Mouse (Mus musculus) T-cell, adult 2 months (primary cell): ENCODE results near the gene Bloc1s2.
"Not testable (repeated sequence)": the region's sequence is repeated elsewhere in the genome, so short reads cannot be mapped to it uniquely, and the experiment has no call there.

ENCODE experiments used
- DNase-seq: peaks from one replicate; pipeline ENCODE4 v3.0.0; 2022; ENCODE audit warnings: low spot score

Bloc1s2 gene

DNA sequence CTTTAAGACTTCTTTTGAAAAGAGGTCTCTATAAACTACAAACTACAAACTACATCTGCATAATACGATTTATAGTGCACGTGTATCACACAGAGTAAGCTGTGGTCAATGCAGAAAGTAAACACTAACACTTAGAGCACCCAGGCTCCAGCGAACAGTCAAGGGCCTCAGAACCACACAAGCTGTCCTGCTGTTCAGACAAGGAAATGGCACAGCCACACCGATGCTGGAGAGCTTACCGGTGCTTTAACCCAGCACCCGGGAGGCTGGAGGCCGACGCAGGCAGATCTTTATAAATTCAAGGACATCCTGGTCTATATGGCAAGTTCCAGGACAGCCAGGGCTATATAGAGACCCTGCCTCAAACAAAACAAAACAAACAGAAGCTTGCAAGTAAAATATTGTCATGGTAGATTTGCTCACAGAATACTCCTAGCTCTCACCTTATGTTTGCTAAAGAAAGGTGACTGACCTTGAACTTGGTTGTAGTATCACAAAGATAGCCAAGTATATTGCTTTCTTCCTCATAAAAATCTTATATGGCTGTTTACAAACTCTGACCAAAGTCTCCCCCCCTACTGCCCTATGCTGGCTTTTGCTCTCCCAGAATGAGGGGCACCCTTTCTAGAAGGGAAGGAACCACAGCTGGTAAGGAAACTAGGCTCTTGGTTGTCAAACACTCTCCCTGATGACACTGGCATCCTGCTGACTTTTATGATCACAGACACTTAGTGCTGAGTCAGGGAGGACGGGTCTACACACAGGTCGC, 18.3 kb downstream of the Bloc1s2 start:
- no peak for DNase-seq

GRCm38 (mm10) chr19:44121137-44121536, 25.1 kb downstream of the Bloc1s2 start:
- no peak for DNase-seq

DNA sequence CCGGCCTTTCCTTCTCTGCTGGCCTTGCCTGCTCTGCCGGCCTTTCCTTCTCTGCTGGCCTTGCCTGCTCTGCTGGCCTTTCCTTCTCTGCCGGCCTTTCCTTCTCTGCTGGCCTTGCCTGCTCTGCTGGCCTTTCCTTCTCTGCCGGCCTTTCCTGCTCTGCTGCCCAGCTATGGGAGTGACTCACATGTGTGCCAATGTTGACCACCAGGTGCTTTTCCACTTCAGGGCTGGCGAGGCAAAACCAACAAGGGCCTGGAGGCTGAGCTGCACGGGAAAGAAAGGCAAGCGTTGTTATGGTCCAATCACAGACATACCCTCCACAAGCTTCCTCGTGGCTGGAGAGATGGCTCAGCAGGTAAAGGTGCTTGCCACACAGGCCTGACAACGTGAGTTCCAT, 25.6 kb downstream of the Bloc1s2 start:
- not testable (repeated sequence) for DNase-seq

DNA sequence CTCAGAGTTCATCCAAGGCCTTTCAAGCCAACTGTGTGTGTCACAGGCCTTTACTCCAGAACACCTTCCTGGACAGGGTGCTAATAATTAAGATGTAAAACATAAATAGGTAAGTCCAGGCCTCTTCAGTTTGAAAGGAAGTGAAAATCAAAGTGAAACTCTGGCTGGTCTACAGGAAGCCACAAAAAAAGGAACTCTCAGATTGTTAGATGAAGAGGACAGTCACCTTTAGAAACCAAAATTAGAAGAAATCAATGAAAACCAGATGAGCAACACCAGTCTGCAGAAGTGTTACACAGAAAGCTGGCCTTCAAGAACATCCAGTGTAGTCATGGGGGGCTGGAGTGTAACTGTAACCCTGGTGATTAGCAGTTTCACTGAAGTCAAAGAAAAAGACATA, 28.5 kb downstream of the Bloc1s2 start:
- no peak for DNase-seq

DNA sequence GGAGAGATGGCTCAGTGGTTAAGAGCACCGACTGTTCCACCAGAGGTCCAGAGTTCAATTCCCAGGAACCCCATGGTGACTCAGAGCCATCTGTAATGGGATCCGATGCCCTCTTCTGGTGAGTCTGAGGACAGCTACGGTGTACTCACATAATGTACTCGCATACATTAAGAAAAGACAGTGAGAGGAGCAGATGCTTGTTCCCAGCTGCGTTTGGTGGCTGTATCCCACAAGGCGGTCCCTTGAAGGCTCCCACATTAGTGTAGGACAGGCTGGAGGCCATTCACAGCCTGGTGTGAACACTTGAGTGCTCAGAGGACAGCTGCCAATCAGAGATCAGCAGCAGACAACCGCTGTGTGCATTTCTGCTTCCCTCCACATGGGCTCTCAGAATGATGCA, 34.5 kb downstream of the Bloc1s2 start:
- no peak for DNase-seq

DNA sequence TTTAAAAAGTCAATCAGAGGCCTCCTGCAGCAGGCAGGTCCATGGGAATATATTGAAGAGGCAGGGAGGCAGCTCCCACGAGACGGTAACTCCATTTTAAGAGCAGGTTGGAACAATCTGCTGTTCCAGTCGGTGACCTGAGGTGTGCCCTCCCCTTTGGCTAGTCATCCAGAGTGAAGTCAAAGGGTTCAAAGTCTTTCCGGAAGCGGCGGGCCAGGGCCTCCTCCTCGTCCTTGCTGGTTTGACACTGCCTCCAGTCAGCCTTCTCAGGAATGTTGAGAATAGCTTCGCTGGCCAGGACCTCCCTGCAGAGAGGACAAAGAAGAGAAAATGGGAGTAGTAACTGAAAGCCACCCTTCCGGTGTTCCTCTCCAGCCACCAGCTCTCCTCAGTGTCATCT, 35.9 kb downstream of the Bloc1s2 start:
- no peak for DNase-seq

GRCm38 (mm10) chr19:44108996-44109395, 37.2 kb downstream of the Bloc1s2 start:
- no peak for DNase-seq

- DNase-seq = no peak
Observed at GRCm38 (mm10) chr19:44107661-44108521, 38.4 kb downstream of the Bloc1s2 start.

GRCm38 (mm10) chr19:44106831-44107660, 39.2 kb downstream of the Bloc1s2 start, which contains the start of gene Chuk:
Gene Chuk, minus strand, starts transcription at chr19:44107480.
- DNase-seq = peak; percentile 94

DNA sequence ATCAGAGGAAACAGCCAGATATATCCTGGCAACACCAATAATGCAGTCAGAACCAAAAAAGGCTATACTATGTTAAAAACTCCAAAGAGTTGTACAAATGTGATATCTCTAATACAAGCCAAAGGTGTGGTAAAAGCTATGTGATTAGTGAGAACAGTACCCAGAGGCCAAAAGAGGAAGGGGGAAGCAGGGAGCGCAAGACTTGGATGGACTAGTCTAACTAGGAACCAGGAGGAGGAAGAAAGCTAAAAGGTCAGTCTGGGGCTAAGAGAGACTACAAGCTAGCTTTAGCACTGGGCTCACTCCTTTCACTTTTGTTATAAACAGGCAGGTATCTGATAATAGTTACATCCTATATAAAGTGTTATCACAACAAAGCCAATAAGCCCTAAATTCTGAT, 41.9 kb downstream of the Bloc1s2 start:
- no peak for DNase-seq

DNA sequence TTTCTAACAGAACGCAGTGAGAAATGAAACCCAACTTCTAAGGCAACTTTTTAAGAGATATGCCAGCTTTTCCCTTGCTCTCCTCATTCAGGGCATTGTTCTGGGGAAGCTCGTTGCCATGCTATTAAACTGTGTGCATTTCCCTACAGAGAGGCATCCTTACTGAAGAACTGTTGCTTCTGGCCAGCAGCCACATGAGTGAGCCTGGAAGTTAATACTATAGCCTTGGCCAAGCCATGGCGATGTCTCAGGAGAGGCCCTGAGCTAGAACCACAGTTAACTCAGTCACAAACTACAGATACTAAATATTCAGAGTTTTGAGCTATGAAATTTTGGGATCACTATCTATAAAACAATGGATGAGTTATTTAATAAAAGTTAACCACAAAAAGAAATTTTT, 43.2 kb downstream of the Bloc1s2 start:
- DNase-seq = no peak

DNA sequence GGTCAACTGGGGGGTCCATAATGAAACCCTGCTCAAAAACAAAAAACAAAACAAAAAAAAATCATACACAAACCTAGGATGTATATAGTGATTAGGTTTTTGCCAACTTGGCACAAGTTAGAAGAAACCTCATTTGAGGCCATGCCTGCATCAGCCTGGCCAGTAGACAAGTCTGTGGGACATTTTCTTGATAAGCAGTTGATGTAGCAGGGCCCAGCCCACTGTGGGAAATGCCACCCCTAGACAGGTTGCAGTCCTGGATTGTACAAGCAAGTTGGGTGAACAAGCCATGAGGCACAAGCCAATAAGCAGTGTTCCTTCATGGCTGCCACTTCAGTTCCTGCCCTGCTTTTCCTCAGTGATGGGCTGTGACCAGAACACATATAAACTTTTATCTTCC, 45.4 kb downstream of the Bloc1s2 start:
- DNase-seq = no peak
